Mouse (Mus musculus) spleen, postnatal 4 days (tissue): Measurements from ENCODE around the gene Phactr4.

ENCODE experiments used
- DNase-seq, 2 experiments: peaks; one replicate each; pipeline ENCODE4 v3.0.0; 2022; ENCODE audit warnings: low spot score in 2 of 2

Phactr4 gene

GRCm38 (mm10) chr4:132369953-132370750, 52.1 kb downstream of the Phactr4 start:
- no peak for DNase-seq

GRCm38 (mm10) chr4:132367480-132368201, 54.6 kb downstream of the Phactr4 start:
- DNase-seq: no peak

- no peak for DNase-seq
Observed at GRCm38 (mm10) chr4:132365450-132366060, 56.7 kb downstream of the Phactr4 start.

GRCm38 (mm10) chr4:132363487-132363886, 58.8 kb downstream of the Phactr4 start:
- DNase-seq: no peak

GRCm38 (mm10) chr4:132359510-132359909, 62.8 kb downstream of the Phactr4 start:
- DNase-seq: no peak

GRCm38 (mm10) chr4:132356170-132356569, 66.1 kb downstream of the Phactr4 start:
- DNase-seq: peak; percentile 81 to 86

GRCm38 (mm10) chr4:132355403-132355802, 66.9 kb downstream of the Phactr4 start:
- DNase-seq: no peak

- peak in 1 of 2 experiments; percentile 35 for DNase-seq
Observed at GRCm38 (mm10) chr4:132354571-132354970, 67.7 kb downstream of the Phactr4 start.

GRCm38 (mm10) chr4:132353481-132353885, 68.8 kb downstream of the Phactr4 start, which contains the start of gene Rcc1:
Gene Rcc1 (minus strand): TSS chr4:132353605.
- DNase-seq: peak; percentile 92 to 97

- peak in 1 of 2 experiments; percentile 33 for DNase-seq
Observed at GRCm38 (mm10) chr4:132352739-132353138, 69.5 kb downstream of the Phactr4 start.

GRCm38 (mm10) chr4:132351401-132351800, 70.9 kb downstream of the Phactr4 start:
- DNase-seq: no peak

GRCm38 (mm10) chr4:132350854-132351253, 71.4 kb downstream of the Phactr4 start:
- DNase-seq: no peak

GRCm38 (mm10) chr4:132350123-132350740, 72.1 kb downstream of the Phactr4 start:
- no peak for DNase-seq

- DNase-seq: no peak
Observed at GRCm38 (mm10) chr4:132349495-132350122, 72.7 kb downstream of the Phactr4 start.

- DNase-seq: no peak
Observed at GRCm38 (mm10) chr4:132346661-132347060, 75.6 kb downstream of the Phactr4 start.

GRCm38 (mm10) chr4:132346261-132346660, 76.0 kb downstream of the Phactr4 start:
- no peak for DNase-seq

- no peak for DNase-seq
Observed at GRCm38 (mm10) chr4:132345843-132346212, 76.5 kb downstream of the Phactr4 start.

GRCm38 (mm10) chr4:132345135-132345842, 77.0 kb downstream of the Phactr4 start:
- DNase-seq: peak; percentile 96 to 99

- DNase-seq: peak; percentile 27 to 72
Observed at GRCm38 (mm10) chr4:132344403-132345134, 77.7 kb downstream of the Phactr4 start.

GRCm38 (mm10) chr4:132341451-132341850, 80.8 kb downstream of the Phactr4 start:
- DNase-seq: no peak
